ENCODE assay signal across 10 mouse cellular contexts in genomic region chr6:55676141-55676662, GRCm38 (mm10). TPM values are rescaled to one million over a fixed set of nuclear protein-coding genes. Genes with fewer than 3 reads are reported as not detected.
DNase-seq lines count a peak whose midpoint lies in the region; ATAC-seq lines count a peak whose summit lies in the region.
"Had no signal": no experiment of that assay in that cellular context is flagged by ENCODE, and none has a peak within 500 bp of the region (broad histone marks: within the 10 kb centered on the region; RNA-seq: fewer than 3 reads in every experiment).

No protein-coding gene starts in this region.

- peaks cover 7% of the 10 kb centered on the region; the same call in 1 of the 2 replicates for H3K4me1 ChIP-seq in forebrain, embryonic 14.5 days (ENCODE audit: control insufficient read depth, insufficient read depth, low read length)
- peaks cover 12% of the 10 kb centered on the region for H3K4me1 ChIP-seq in hindbrain, embryonic 16.5 days (ENCODE audit: control insufficient read depth, insufficient read depth, low read depth, low read length)
- H3K4me1 ChIP-seq: liver, embryonic 15.5 days had no signal

- peak overlapping the region; percentile 74 for H3K9ac ChIP-seq in forebrain, embryonic 14.5 days (ENCODE audit: low read length)
- H3K9ac ChIP-seq in hindbrain, embryonic 16.5 days (ENCODE audit: low read depth, low read length), result peak overlapping the region; percentile 62
- H3K9ac ChIP-seq: liver, embryonic 15.5 days had no signal

- no peaks in the 10 kb centered on the region for H3K9me3 ChIP-seq in forebrain, embryonic 14.5 days (replicated peaks; ENCODE audit: control insufficient read depth, low read length)
- H3K9me3 ChIP-seq in hindbrain, embryonic 16.5 days (ENCODE audit: control insufficient read depth, low read length), result no peaks in the 10 kb centered on the region
- H3K9me3 ChIP-seq: liver, embryonic 15.5 days had no signal

- no peaks in the 10 kb centered on the region for H3K36me3 ChIP-seq in forebrain, embryonic 14.5 days (ENCODE audit: control insufficient read depth, insufficient read depth, low read length)
- no peaks in the 10 kb centered on the region for H3K36me3 ChIP-seq in hindbrain, embryonic 16.5 days (ENCODE audit: control insufficient read depth, insufficient read depth, low read length)
- H3K36me3 ChIP-seq: liver, embryonic 15.5 days had no signal

- H3K4me3 ChIP-seq in forebrain, embryonic 14.5 days (ENCODE audit: low read depth, low read length), result peak overlapping the region; percentile 35; the same call in 1 of the 2 replicates
- no peak overlapping the region for H3K4me3 ChIP-seq in hindbrain, embryonic 16.5 days (ENCODE audit: low read length)
- H3K4me3 ChIP-seq: liver, embryonic 15.5 days had no signal

- WGBS in forebrain, embryonic 14.5 days, result 62% methylated on average over 6 of the region's 6 CpGs
- WGBS in hindbrain, embryonic 16.5 days, result 63% methylated on average over 6 of the region's 6 CpGs

- peak overlapping the region; percentile 95 for H3K27ac ChIP-seq in forebrain, embryonic 14.5 days (ENCODE audit: low read depth, low read length)
- peak overlapping the region; percentile 46; the same call in 1 of the 2 replicates for H3K27ac ChIP-seq in hindbrain, embryonic 16.5 days (ENCODE audit: low read depth, low read length)
- H3K27ac ChIP-seq: liver, embryonic 15.5 days had no signal

- DNase-seq in right cerebral cortex, postnatal 25 days, result peak; percentile 14
- no peak for DNase-seq in right cerebral cortex, postnatal 14 days
- DNase-seq in forebrain, embryonic 14.5 days (ENCODE audit: low spot score), result no peak
- no peak for DNase-seq in spleen, postnatal 4 days (ENCODE audit: low spot score in 2 of 2)
- DNase-seq in layer of hippocampus, adult 9-10 months (ENCODE audit: low spot score), result no peak

- no peaks in the 10 kb centered on the region for H3K27me3 ChIP-seq in forebrain, embryonic 14.5 days (replicated peaks; ENCODE audit: control insufficient read depth, insufficient read depth, low read length)
- no peaks in the 10 kb centered on the region for H3K27me3 ChIP-seq in hindbrain, embryonic 16.5 days (replicated peaks; ENCODE audit: control insufficient read depth, insufficient read depth, low read length)

- H3K4me2 ChIP-seq in forebrain, embryonic 14.5 days (ENCODE audit: low read length), result peak overlapping the region; percentile 80
- peak overlapping the region; percentile 73 for H3K4me2 ChIP-seq in hindbrain, embryonic 16.5 days (ENCODE audit: low read length)
- H3K4me2 ChIP-seq: liver, embryonic 15.5 days had no signal

- 0 out of 2 replicates have a peak, but pooled peaks have one; percentile 8 for ATAC-seq in forebrain, embryonic 14.5 days
- peak; percentile 4; the same call in 1 of the 2 replicates for ATAC-seq in hindbrain, embryonic 16.5 days
- ATAC-seq in monocyte, adult 5-6 weeks (replicated peaks; ENCODE audit: insufficient number of reproducible peaks, low FRiP score, low TSS enrichment, poor library complexity, severe bottlenecking), result no peak
- ATAC-seq: Patski had no signal

RNA-seq across cellular contexts. Expression of gene Neurod6, which starts 4.9 kb away (rescaled TPM):
- 448 and 466 TPM in 2 replicates for polyA plus RNA-seq in forebrain, embryonic 14.5 days (2014; fragmentation: Nextera tagmentation; extraction: Ambion mirVana)
- polyA plus RNA-seq in hindbrain, embryonic 16.5 days (2015; fragmentation: Nextera tagmentation; extraction: Ambion mirVana), result 33.5 and 39.9 TPM in 2 replicates
- total RNA-seq in monocyte, adult 5-6 weeks (2017), result not detected in 3 replicates
- total RNA-seq: hematopoietic stem cell, adult 5-6 weeks had no signal
- polyA plus RNA-seq: Patski had no signal

Comparison
In these comparisons a context has a peak if more than half of its experiments do, and no peak if none do; other contexts are left out.
1. RNA of gene Neurod6, which starts 4.9 kb away (polyA plus RNA-seq): 448 to 466 TPM in forebrain, embryonic 14.5 days; 33.5 to 39.9 TPM in hindbrain, embryonic 16.5 days; every median in the first group is over 10 times any median in the second.